Mouse (Mus musculus): ENCODE data around the gene Smc1a. TPM values are rescaled to one million over a fixed set of nuclear protein-coding genes. Genes with fewer than 3 reads are reported as not detected.

Smc1a gene
- polyA plus RNA-seq, 1 experiment from 2014 or later = 84.3 TPM

GRCm38 (mm10) chrX:152097572-152097971 is 81.3 kb downstream of the Smc1a start:
- no peak overlapping the region for H3K9ac ChIP-seq (ENCODE audit: low read depth, low read length)
- H3K4me2 ChIP-seq = no peak overlapping the region
- H3K27me3 ChIP-seq (ENCODE audit: control insufficient read depth, insufficient read depth, low read length) = peaks cover 13% of the 10 kb centered on the region; the same call in 1 of the 2 replicates
- 26% methylated on average over 1 of the region's 1 CpGs for WGBS (ENCODE audit: insufficient replicate concordance)
- H3K4me1 ChIP-seq (ENCODE audit: control insufficient read depth, insufficient read depth, low read length) = no peaks in the 10 kb centered on the region
- H3K9me3 ChIP-seq (replicated peaks; ENCODE audit: control insufficient read depth, low read length) = no peaks in the 10 kb centered on the region
- no peak overlapping the region for H3K4me3 ChIP-seq (ENCODE audit: low read depth, low read length)
- no peak overlapping the region for H3K27ac ChIP-seq (ENCODE audit: low read depth, low read length)
- no peaks in the 10 kb centered on the region for H3K36me3 ChIP-seq (ENCODE audit: control insufficient read depth, insufficient read depth, low read length)
- ATAC-seq (replicated peaks; ENCODE audit: insufficient number of reproducible peaks, low FRiP score, low TSS enrichment) = no peak

Other genes starting within 250 kb of the Smc1a start
- 39.2 and 63.8 TPM in 2 replicates for gene Huwe1, start 215.6 kb upstream of the Smc1a start, polyA plus RNA-seq (2014; fragmentation: Nextera tagmentation; extraction: Ambion mirVana)
- gene Hsd17b10, start 14.6 kb upstream of the Smc1a start, polyA plus RNA-seq (2014; fragmentation: Nextera tagmentation; extraction: Ambion mirVana) = 178 and 186 TPM in 2 replicates
- 2.8 and 3.0 TPM in 2 replicates for gene Ribc1, start 133 bp upstream of the Smc1a start, polyA plus RNA-seq (2014; fragmentation: Nextera tagmentation; extraction: Ambion mirVana)
- gene Iqsec2, start 127.8 kb downstream of the Smc1a start, polyA plus RNA-seq (2014; fragmentation: Nextera tagmentation; extraction: Ambion mirVana) = 21.6 and 23.6 TPM in 2 replicates
- 28.6 and 30.2 TPM in 2 replicates for gene Kdm5c, start 216.6 kb downstream of the Smc1a start, polyA plus RNA-seq (2014; fragmentation: Nextera tagmentation; extraction: Ambion mirVana)